Mouse (Mus musculus) mature B cell (primary cell): ENCODE data around the gene Fbxo21.

Experiments used
- in situ Hi-C: fragments of 300-500 bp; cut with MboI; formaldehyde crosslinking; loops from 2 replicates; pipeline ENCODE4 v1.14.3; 2019

Fbxo21 gene

DNA sequence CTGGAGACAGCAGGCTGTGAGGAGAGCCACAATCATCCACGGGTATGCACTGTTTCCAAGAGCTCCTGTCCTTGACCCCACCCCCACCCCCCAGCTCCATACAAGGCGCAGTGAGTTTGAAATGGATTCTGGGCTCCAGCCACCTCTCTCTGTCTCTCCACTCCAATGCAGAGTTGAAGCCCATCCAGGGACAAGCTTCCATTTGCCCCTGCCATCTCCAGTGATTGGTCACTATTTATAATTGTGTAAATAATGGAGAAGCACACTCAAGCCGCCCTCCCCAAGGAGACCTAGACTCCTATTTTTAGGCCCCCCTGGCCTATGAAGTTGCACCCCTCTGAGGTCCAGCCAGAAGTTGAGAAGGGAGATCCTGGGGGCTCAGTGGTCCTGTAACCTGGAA lies 46.5 kb downstream of the Fbxo21 start:
- in situ Hi-C loops: no loop called here

DNA sequence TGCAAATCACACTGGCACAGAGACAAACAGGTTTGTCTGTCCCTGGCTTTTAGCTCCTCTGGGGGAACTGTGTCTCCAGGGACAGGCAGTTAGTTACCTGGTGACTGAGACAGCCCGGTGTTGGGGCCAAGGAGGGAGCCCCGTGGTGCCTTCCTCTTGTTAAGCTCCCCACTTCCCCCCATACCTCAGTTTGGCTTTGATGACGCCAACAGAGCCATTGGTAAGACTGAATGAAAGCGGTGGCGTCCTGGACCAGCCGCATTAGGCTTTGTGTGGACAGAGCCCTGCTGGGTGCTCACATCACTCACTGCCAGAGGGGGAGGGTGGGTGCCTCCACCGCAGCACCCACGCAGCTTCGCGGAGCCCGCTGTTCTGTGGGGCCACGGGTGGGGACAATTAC lies 49.4 kb downstream of the Fbxo21 start:
- in situ Hi-C loops: no loop called here

DNA sequence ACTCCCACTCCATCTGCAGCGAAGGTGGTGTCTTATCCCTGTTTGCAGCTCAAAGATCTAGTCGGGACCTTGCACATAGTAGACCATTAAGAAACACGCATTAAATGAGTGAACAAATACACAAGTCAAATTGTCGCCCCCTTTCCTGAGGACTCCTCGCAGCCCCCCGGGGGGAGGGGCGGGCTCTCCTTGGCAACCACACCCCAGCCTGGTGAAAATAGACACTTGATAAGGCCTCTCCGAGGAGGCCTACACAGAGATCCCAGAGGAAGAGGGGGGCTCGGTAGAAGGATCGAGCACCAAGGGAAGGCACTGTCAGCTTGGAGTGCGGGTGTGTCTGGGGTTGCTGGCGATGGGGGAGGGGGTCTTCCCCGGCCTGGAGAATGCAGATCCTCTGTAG lies 49.8 kb downstream of the Fbxo21 start:
- in situ Hi-C loops: no loop called here

DNA sequence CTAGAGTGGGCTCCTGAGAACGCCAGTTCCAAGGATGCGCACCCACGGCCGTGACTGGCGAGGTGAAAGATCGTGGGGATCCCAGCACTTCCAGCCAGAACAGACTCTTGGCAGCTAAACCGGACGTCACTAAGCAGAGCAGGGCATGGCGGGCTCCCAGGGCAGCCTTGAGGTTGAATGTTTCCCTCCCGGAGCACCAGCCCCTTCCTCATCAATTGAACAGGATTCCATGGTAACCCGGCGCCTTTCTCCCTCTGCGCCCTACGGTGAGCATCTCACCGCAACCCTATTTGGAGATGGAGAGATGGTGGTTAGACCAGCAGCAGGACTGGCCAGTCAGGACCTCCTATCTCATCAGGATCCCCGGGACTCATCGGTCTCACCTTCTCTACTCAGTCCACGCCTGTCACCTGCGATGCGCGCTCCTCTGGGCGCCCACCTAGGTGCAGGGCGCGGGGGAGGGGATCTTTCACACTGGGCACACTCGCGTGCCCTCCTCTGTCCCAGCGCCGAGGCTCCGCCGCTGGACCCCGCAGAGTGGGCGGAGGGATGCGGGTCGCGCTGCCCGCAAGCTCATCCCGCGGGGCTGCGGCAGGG lies 50.7 kb downstream of the Fbxo21 start:
- in situ Hi-C loops: no loop called here

DNA sequence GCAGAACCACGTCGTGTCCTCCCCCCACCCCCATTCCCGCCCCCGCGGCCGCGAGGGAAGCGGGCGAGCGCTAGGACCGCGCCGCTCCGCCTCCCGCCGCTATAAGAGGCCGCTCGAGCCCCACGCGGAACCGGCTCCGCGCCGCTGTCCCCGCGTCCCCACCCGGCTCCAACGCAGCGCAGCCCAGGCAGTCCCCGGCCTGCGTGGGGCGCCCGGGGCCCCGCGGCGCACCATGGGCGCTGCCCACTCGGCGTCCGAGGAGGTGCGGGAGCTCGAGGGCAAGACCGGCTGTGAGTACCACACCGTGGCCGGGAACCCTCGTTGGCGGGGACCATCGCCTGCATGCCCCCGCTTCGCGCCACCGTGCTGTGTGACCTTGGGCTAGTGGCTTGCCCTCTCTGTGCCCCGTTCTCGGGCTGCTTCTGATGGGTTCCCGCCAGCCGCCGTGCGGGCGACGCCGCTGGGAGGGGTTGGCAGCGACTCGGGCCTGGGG lies 51.2 kb downstream of the Fbxo21 start, which contains the start of gene Tesc:
TSS of gene Tesc (plus strand) at position 46 of the 493 bp plus-strand sequence.
- in situ Hi-C loops: no loop called here

DNA sequence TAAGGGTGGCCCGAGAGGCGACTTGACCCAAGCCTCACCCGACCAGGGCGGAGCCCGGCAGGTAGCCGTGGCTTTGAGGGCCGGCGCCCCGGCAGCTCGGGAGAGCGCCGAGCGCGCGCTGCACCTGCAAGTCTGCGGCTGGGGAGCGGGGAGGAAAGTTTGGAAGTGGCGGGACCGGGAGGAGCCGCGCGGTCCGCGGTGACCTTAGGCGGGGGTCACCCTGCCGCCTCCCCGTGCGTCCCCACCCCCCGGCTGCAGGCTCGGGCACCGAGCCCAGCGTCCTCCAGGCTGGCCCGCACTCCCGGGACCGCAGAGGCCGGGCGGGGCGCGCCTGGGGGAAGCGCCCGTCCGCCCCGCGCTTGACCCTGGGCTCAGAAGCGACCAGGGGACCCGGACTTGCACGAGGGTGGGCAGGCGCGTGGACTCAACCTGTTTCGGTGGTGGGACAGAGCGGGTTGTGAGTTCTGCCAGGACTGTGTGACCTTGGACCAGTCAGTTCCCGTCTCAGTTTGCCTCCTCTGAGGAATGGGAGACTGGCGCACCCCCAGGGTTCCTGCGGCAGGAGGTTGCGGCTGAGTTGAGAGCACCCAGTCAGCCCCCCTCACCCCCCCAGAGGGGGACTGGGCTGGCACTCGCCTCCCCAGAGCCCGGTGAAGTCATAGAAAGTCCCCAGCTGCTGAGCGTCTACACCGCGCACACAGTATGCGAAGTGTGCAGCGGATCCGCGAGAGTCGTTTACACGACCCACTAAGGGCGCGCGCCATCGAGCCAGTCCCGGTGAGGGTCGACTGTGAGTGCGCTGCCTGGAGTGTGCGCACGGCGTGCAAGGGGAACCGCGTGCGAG lies 51.9 kb downstream of the Fbxo21 start:
- in situ Hi-C loops: no loop called here

DNA sequence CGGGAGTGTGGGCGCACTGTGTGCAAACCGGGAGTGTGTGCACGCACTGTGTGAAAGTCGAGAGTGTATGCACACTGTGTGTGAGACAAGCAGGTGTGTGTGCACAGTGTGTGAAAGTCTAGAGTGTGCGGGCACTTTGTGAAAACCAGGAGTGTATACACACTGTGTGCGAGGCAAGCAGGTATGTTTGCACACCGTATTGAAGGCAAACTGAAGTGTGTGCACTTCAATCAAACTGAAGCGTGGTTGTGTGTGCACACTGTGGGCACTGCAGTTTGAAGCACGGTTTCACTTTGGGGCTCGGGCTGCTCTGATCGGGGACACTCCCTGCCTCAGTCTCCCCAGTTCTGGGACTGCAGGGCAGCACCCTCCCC lies 52.5 kb downstream of the Fbxo21 start:
- in situ Hi-C loops: no loop called here

DNA sequence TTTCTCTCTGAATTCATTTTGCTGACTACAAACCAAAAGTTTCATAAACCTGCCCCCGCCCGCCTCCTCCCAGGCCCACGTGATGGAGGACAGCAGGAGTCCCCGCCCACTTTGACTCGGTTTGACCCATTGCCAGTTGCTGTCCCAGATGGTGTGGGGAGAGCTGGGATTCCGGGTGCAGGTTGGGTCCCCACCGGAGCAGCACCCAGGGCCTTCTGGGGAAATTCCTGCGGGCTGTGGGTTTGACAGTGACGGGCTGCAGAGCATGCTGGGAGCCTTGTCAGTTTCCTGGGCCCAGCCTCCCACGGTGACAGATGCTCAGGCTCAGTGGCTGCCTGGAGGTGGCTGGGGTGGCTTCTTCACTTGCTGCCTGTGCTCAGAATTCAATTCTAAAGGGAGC lies 52.9 kb downstream of the Fbxo21 start:
- in situ Hi-C loops: no loop called here

DNA sequence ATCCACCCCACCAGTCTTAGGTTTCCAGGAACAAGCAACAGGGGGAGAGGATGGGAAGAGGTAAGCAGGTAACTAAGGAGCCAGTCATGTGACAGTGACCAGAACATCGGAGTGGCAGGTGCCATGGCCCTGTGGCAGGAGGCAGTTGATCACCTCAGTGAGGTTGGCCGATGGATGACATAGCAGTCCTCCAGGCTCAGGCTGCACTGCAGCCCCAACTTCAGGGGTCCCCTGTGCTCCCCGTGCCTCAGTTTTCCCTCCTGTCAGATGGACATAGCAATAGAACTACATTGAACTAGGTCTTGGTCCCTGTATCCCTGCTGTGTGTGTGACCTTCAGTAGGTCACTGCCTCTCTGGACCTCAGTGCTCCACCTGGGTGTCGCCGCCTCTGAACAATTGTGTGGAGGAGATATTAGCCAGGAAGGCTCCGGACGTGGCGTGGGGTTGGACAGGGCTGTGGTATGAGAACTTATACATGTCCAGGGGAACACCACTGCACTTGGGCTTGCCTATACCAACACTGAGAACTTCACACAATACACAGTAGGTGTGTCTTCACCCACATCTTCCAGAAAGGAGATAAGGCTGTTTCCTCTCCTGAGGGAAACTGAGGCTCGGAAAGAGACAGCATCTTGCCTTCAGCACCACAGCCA lies 53.6 kb downstream of the Fbxo21 start:
- in situ Hi-C loops: no loop called here

DNA sequence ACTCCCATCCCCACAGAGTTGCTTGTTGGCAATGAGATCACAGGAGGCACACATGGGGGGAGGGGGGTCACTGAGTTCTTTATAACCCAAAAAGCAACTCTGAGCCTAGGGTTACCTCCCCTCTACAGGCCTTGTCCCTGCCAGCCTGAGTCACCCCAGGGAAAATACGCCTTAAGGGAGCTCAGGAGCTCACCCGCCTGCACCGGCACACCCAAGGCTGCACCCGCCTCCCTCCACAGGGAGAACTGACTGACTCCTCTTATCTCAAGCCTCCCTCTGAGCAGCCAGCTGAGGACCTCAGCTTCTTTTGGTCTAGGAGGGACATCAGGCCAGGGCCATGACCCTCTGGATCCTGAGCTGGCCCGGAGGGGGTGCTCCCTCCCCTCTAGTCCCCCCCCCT lies 54.5 kb downstream of the Fbxo21 start:
- in situ Hi-C loops: no loop called here

DNA sequence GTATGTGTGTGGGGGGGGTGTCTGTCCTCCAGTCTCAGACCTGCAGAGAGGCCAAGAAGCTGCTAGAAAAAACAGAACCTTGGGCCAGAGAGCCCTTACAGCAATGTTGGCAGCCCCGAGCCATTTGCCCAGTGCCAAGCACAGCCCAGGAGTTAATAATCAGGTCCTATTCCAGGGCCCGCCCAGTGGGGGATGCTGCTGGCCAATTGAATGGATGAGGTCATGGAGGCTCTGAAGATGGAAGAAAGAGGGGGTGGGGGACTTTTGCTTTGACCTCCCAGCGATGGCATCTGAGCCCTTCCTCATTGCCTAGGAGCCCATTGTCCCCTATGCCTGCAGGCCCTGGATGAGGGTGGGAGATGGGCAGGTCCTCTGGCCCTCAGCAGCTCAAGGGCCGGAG lies 55.0 kb downstream of the Fbxo21 start:
- in situ Hi-C loops: no loop called here

DNA sequence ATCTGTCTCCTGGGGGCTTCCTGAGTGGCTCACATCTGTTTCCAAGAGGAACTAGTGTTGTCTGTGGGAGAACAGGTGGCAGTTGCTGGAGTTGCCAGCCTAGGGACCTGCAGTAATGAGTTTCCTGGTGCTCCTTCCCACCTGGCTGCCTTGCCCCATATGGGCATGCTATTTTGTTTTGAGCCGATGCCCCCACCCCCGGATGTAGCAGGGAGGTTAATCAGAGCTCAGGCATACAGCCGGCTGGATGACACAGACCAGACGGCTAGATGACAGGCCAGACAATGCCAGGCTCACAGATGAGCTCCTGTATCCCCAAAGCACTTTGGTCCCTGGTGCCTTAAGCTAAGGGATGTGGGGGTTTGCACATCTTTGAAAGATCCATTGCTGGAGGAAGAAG lies 56.8 kb downstream of the Fbxo21 start:
- in situ Hi-C loops: no loop called here

DNA sequence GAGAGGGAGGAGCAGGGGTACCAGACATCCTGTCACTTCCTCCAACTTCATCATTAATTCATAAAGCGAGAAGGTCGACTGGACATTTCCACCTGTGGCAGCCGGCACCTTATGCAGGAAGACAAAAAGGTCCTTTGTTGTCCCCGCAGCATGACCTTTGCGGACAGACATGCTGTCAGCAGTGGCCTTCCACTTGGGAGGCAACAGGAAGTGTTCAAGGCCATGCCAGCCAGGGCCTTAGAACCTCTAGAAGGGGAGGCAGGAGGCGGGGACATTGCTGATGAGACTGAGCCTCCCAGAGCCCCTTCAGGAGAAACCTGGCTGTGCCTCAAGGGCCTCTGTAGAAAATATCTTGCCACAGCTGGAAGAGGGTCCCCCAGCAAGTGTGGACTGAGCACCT lies 57.2 kb downstream of the Fbxo21 start:
- in situ Hi-C loops: no loop called here

DNA sequence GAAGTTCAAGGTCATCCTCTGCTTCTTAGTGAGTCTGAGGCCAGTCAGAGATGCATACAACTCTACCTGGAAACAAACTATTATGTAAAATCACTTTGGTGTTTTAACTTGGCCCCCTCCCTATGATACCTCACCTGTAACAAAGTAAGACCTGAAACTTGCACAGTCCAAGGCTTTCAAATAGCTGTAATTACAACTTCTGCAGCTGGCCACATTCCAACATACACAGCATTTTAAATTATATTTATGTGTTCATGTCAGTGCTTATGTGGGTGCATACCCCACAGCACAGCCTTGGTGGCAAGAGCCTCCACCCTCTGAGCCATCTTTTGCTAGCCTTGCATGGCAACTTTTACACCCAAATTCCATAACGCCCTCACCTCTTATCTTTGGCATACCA lies 58.1 kb downstream of the Fbxo21 start:
- in situ Hi-C loops: no loop called here

DNA sequence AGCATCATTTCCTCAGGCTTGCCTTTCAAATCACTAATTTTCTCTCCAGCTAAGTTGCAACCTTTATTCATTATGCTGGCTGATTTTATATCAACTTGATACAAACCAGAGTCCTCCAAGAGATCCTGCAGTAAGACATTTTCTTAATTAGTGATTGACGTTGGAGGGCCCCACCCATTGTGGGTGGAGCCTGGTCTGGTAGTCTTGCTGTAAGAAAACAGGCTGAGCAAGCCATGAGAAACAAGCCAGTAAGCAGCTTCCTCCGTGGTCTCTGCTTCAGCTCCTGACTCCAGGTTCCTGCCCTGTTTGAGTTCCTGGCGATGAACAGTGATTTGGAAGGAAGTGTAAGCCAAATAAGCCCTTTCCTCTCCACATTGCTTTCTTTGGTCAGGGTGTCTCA lies 59.3 kb downstream of the Fbxo21 start:
- in situ Hi-C loops: no loop called here

DNA sequence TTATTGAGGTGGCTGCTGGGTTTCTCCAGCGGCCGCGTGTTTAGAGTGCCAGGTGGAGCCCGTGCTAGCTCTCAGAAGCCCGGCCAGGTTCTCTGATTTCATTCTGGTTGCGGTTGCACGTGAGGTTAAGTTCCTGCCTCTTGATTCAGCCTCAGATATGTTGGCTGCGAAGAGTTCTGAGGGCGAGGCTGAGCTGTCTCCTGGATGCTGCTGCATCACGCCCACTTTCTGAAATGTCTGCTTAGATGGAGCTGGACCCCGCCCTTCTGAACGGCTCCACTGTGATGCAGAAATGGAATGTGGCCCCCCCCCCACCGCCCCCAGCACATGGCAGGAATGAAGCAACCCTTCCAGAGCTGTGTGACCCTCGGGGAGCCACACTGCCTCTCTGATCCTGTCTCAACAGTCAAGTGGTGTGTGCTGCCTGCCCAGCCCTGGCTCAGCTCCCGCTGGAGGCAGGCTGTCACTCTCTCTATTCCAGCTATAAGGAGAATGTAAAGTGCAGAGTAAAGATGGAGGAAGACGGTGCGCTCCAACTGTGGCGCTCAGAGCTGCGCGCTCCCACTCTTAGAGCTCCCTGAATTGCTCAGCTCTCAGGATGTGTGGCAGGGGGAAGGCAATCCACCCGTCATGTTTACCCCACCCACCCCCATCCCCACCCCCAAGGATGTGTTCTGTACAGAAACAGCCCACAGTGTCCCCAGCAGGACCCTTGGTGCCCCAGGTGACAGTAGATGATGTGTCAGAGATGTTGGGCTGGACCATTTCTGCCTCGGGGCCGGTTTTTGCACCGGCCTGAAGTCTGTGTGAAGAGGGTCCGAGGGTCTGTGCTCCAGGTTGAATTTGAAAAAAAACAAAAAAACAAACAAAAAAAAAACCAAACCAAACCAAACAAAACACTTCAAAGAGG lies 60.6 kb downstream of the Fbxo21 start:
- in situ Hi-C loops: no loop called here

DNA sequence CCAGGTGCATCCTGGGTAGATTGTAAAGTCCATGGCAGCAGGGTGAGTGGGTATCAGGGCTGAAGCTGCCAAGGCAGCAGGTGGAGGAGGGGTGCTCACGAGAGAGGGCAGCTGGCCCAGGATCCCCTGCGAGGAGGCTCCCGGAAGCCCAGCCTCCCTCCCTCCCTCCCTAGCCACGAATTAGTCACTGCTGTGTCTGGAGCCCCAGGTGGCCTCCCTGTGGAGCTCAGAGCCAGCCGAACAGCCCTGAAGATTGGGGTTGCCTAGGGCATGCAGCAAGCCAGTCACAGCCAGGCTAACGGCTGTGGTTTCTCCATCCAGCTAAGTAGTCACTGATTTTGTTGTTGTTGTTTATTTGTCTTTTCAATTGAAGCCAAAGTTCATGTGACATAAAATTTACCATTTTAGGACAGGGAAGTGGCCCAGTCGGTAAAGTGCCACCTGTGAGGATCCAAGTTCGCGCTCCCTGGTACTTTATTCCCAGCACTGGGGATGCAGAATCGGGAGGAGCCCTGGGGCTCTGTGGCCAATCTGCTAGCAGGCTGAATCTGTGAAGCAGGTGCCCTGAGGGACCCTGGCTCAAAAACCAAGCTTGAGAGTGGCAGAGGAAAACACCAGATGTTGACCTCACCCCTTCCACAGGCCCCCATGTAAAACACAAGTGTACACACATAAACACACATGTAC lies 61.4 kb downstream of the Fbxo21 start:
- in situ Hi-C loops: no loop called here

DNA sequence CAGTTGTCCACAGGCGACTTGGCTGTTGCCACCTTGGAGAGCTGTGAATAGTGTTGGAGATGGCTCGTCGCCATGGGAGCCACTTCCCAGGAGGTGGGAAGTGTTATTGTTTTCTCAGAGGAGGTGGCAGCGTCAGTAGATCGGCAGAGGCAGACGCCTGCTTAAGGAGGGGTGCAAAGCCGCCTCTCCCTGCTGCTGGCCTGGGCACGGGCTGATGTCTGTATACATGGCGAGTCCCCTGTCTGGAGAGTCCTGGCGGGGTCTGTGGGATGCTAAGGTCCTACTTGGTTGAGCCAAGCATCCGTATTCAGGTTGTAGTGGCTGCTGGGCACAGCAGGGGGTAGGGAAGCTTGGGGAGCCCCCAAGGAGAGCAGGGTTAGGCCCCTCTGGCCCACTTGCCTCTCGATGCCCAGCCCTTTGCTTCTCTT lies 62.7 kb downstream of the Fbxo21 start:
- in situ Hi-C loops: no loop called here

DNA sequence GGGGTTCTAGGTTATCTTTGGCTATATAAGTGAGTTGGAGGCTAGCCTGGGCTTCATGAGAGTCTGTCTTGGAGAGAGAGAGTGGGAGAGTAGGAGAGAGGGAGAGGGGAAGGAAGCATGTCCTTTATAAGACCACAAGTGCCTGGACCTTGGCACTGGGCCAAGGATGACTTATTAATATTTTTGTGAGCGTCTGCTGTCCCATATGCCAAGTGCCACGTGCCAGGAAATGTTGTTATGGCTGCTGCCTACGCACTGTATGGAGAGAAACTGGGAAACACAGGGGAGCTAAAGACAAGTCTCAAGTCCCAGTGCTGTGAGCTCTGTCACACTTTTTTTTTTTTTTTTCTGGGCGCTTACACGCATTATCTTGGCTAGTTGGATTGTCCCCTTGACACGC lies 66.1 kb downstream of the Fbxo21 start:
- in situ Hi-C loops: no loop called here

DNA sequence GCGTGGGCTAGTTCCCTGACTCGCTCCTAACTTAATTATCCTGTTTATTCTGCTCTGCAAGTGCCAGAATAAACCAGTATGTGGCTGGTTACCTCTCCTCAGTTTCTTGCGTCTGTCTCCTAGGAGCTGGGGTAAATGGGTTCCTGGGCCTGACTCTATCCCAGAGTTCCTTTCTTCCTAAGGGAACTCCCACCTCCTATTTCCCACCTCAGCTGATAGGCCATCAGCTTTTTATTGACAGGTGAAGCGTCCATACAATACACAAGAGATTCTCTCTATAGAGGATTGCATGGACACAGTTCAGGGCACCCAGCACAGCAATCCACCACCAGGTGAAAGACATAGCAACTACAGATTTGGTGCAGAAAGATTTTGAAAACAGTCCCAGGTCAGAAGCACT lies 67.2 kb downstream of the Fbxo21 start:
- in situ Hi-C loops: no loop called here

DNA sequence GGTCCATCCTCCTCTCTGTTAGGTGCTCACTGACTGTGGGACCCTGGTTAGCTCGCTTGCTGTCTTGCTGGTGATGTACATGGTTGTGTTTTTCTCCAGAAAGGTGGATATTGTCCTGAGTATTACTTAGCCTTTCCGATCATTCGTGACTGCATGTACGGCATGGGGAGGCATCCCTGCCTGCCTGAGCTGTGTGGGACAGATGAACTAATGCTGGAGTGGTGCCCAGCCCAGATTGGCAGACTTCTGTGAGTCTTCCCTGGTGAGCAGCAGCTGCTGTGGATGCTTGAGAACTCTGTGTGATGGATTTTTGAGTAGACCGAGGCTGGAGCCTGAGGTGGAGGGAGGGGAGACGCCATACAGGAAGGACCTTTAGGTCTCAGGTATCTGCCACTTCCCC lies 68.4 kb downstream of the Fbxo21 start:
- in situ Hi-C loops: no loop called here
